Mouse (Mus musculus): ENCODE data around the gene Fhdc1.

- TF ChIP-seq EP300 (IDR thresholded peaks at IDR 0.05; ENCODE audit: low read depth) (no peak), CTCF (IDR thresholded peaks at IDR 0.05; ENCODE audit: low read depth) (no peak)
These were observed 44.7 kb upstream of the Fhdc1 start for GRCm38 (mm10) chr3:84524952-84525351.

Data from heart, postnatal 0 days (tissue).